8 mouse cellular contexts compared by ENCODE assay signal in the genomic region with DNA sequence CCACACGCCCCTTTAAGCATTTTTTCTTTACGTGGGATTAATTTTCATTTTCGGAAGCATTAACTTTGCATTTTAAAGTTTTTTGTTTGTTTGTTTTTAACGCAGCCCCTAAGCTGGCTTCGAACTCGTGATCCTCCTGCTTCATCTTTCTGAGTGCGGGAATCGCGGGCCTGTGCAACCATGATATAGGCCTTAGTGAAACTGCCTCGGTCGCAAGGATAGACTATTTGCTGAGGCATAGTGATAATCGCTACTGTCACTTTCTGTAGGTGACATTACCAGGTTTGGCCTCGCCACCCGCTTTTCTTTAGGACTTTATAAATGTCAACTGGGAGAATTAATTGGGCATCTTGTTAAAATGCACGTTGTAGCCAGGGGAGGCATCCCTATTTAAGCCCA. TPM values are rescaled to one million over a fixed set of nuclear protein-coding genes. Genes with fewer than 3 reads are reported as not detected.
DNase-seq lines count a peak whose midpoint lies in the region; ATAC-seq and TF ChIP-seq lines count a peak whose summit lies in the region.

No protein-coding gene starts in this region.

- peaks cover 9% of the 10 kb centered on the region; the same call in 1 of the 2 replicates for H3K79me2 ChIP-seq in liver, adult 2 months (ENCODE audit: control insufficient read depth, insufficient read depth, low read length)

- peak; percentile 23 for DNase-seq in embryo, embryonic 10 days (ENCODE audit: low spot score)
- no peak for DNase-seq in embryo, embryonic 11 days
- peak; percentile 9 for DNase-seq in thymus, postnatal 0 days (ENCODE audit: low spot score)
- DNase-seq in thymus, postnatal 25 days: no peak
- no peak for DNase-seq in liver, adult 2 months (ENCODE audit: extremely low read depth, low read depth, low spot score)
- no peak for DNase-seq in adrenal gland, adult 8-10 months
- DNase-seq in ovary, adult 18-20 months (ENCODE audit: low spot score): no peak

- no peaks in the 10 kb centered on the region for H3K27me3 ChIP-seq in liver, adult 2 months (ENCODE audit: control insufficient read depth, insufficient read depth, low read length)

- H3K4me1 ChIP-seq in liver, adult 2 months (ENCODE audit: control insufficient read depth, insufficient read depth, low read length): peaks cover 20% of the 10 kb centered on the region

- peak overlapping the region; percentile 81 for H3K9ac ChIP-seq in liver, adult 2 months (ENCODE audit: low read depth, low read length)

- WGBS in liver, adult 2 months: 2% methylated on average over 15 of the region's 15 CpGs

- peak overlapping the region; percentile 92 for H3K4me3 ChIP-seq in liver, adult 2 months (ENCODE audit: insufficient read depth, low read depth, low read length)

- no peak for TF ChIP-seq POLR2A in liver, adult 2 months (IDR thresholded peaks at IDR 0.05; ENCODE audit: extremely low read depth, insufficient read depth, low read length)

- ATAC-seq in frontal cortex, adult (ENCODE audit: low TSS enrichment): no peak

- no peak for TF ChIP-seq CTCF in liver, adult 2 months (IDR thresholded peaks at IDR 0.05; ENCODE audit: low read depth, low read length)

- no peaks in the 10 kb centered on the region; the same call in 1 of the 2 replicates for H3K36me3 ChIP-seq in liver, adult 2 months (ENCODE audit: control insufficient read depth, insufficient read depth, low read length)

- peak overlapping the region; percentile 53 for H3K27ac ChIP-seq in liver, adult 2 months (replicated peaks; ENCODE audit: insufficient read depth, low read depth, low read length)

RNA-seq across cellular contexts. Expression of gene Wdr66, which starts 23.4 kb away (rescaled TPM):
- 0.36 and 0.56 TPM in 2 replicates for polyA plus RNA-seq in thymus, postnatal 0 days (2015; fragmentation: Nextera tagmentation; extraction: Ambion mirVana)
- 0.37 and 0.60 TPM in 2 replicates for total RNA-seq in liver, adult 2 months (2014; rRNA removed)
- 0.35 and 0.60 TPM in 2 replicates for polyA plus RNA-seq in liver, adult 2 months (2012; rRNA removed)
- 1 to 10 TPM in 3 of 4 experiments, under 1 TPM in 1; 0.59 to 1.8 (median 1.3) TPM for total RNA-seq in adrenal gland, adult 8-10 months (2022)

RNA-seq across cellular contexts. Expression of gene Hpd, which starts 46.0 kb away (rescaled TPM):
- 0.64 TPM in 1 of 2 replicates, not detected in the other for polyA plus RNA-seq in thymus, postnatal 0 days (2015; fragmentation: Nextera tagmentation; extraction: Ambion mirVana)
- 3,614 and 3,656 TPM in 2 replicates for total RNA-seq in liver, adult 2 months (2014; rRNA removed)
- 3,813 and 5,374 TPM in 2 replicates for polyA plus RNA-seq in liver, adult 2 months (2012; rRNA removed)
- total RNA-seq in adrenal gland, adult 8-10 months (2022): 1 to 10 TPM in 3 of 4 experiments, not detected in 1; 1.2 to 1.5 (median 1.3) TPM

RNA-seq across cellular contexts. Expression of gene Psmd9, which starts 59.3 kb away (rescaled TPM):
- 77.6 and 94.1 TPM in 2 replicates for polyA plus RNA-seq in thymus, postnatal 0 days (2015; fragmentation: Nextera tagmentation; extraction: Ambion mirVana)
- 29.8 and 39.8 TPM in 2 replicates for total RNA-seq in liver, adult 2 months (2014; rRNA removed)
- polyA plus RNA-seq in liver, adult 2 months (2012; rRNA removed): 26.4 and 28.5 TPM in 2 replicates
- total RNA-seq in adrenal gland, adult 8-10 months (2022): 10 to 100 TPM; 23.3 to 33.3 (median 28.0) TPM

Comparison
In these comparisons a context has a peak if more than half of its experiments do, and no peak if none do; other contexts are left out.
1. DNase-seq: peak in embryo, embryonic 10 days (single experiment) and thymus, postnatal 0 days (single experiment); none in embryo, embryonic 11 days (single experiment), thymus, postnatal 25 days (single experiment), liver, adult 2 months (single experiment), adrenal gland, adult 8-10 months (single experiment) and ovary, adult 18-20 months (single experiment).
2. RNA of gene Hpd, which starts 46.0 kb away (total RNA-seq): 3,614 to 3,656 TPM in liver, adult 2 months; 1.2 to 1.5 TPM in adrenal gland, adult 8-10 months; every median in the first group is over 1,000 times any median in the second.